Mouse (Mus musculus) lung, postnatal 14 days (tissue): ENCODE measurements around the gene Cs.

ENCODE experiments used
- DNase-seq: peaks from one replicate; pipeline ENCODE4 v3.0.0; 2021

Gene Cs

GRCm38 (mm10) chr10:128335582-128335981 lies 2.0 kb upstream of the Cs start:
- DNase-seq: peak; percentile 90

DNA sequence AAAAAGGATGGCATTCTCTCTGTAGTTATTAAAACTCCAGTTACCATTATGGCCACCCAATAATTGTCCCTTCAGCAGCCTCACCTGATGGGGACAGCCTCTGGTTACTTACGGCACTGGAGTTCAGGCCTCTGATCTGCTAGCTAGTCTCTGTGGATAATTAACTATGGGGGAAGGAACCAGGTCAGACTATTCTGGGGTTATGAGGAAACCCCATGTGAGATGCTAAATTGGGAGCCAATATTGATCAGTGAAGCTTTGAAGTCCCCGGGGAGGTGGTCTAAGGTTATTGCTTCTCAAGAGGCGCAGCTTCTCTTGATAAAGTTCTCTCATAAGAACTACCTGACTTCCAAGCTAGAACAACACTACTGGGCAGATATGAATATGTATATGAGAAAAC lies 1.3 kb upstream of the Cs start:
- no peak for DNase-seq

- no peak for DNase-seq
These were observed 937 bp upstream of the Cs start for GRCm38 (mm10) chr10:128336597-128336996.

GRCm38 (mm10) chr10:128338415-128338814 lies 881 bp downstream of the Cs start:
- DNase-seq: no peak

- no peak for DNase-seq
These were observed 1.4 kb downstream of the Cs start for GRCm38 (mm10) chr10:128338948-128339347.

GRCm38 (mm10) chr10:128340257-128340656 lies 2.7 kb downstream of the Cs start:
- no peak for DNase-seq

GRCm38 (mm10) chr10:128343436-128343835 lies 5.9 kb downstream of the Cs start:
- no peak for DNase-seq

DNA sequence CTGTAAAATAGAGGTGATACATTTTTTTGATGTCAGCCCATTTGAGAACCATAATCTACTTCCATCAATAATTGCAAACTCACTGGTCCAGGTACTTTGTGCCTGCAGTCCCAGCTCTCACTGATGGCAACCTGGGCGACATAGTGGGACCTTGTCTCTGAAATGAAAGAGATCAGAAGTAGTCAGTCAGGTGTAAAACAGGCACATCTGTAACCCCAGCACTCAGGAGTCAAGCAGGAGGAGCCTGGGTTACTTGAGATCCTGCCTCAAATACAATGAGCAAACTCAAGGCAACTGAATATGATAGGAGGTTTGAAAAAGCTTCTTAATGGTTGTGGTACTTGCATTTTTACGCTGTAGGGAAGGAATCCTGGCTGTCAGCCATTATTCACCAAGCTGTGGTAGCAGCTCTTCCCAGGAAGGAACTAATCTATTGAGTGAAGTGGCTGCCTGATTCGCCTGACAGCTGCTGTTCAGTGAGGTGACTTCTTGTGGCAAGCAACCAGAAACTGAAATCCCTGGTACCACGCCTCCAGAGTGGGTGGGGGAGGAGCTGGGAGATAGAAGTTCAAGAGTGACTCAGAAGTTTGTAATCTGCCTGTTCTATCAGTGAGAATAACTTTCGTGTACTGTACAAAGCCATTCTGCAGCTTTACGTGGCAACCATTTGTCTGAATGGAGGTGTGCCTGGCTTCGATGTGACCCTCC lies 7.2 kb downstream of the Cs start:
- DNase-seq: peak; percentile 79

DNA sequence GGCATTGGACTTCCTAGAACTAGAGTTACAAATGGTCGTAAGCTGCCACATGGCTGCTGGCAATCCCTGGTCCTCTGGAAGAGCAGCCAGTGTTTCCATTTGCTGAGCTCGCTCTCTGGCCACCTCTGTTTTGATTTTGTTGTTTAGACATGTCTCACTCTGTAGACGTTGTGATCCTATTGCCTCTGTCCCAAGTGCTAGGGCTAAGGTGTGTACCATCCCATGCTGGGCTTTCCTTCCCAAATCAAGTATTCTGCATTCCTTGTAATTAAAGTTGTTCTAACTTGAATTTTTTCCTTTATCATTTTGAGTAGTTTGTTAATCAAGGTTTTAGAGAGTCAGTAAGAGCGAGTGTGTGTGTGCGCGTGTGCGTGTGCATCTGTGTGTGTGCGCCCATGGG lies 10.0 kb downstream of the Cs start:
- DNase-seq: no peak

GRCm38 (mm10) chr10:128358796-128359195 lies 21.3 kb downstream of the Cs start:
- peak; percentile 77 for DNase-seq

- DNase-seq: no peak
These were observed 21.7 kb downstream of the Cs start for GRCm38 (mm10) chr10:128359226-128359625.

DNA sequence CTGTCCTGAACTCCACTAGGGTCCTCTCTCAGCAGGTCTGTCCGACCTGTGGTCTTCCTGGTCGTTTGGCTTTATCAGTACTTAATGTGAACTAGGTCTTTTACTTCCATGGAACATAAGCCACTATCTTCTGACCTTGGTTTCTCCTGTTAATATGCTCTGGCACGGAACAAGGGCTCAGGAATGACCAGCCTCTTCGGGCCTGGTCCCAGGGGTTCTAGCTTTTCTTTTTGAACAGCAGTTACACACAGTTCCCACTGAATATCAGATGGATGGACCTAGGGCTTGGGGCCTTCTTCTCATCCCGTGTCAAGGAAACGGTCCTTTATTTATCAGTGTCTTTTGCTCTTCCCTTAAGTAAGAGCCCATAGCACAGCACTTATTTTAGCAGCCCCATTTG lies 24.3 kb downstream of the Cs start:
- no peak for DNase-seq

- peak; percentile 38 for DNase-seq
These were observed 25.0 kb downstream of the Cs start for GRCm38 (mm10) chr10:128362568-128362967.

DNA sequence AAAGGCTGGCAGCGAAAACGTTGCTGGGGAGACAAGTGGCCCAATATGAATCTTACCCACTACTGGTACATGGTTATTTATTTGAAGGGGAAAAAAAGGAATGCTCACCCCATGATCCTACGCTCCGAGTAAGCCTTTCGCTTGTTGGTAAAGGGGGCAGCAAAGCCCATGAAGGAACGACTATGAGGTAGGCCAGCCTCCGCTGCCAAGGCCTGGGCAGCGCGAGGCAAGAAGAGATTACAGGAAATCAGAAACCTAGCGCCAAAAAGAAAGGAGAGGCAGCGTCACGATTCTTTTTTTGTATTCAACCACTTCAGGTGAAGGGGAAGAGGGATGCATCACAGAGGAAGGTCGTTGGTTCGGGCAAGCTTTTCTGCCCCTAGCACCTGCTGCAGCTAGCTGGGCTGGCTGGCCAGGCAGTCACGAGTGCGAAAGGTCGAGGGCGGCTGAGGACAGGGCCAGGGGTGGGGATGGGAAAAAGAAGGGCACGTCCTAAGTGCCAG lies 30.4 kb downstream of the Cs start:
- no peak for DNase-seq

- DNase-seq: peak; percentile 89
These were observed 31.1 kb downstream of the Cs start, which contains the start of gene Coq10a for GRCm38 (mm10) chr10:128368402-128369217. Coq10a (minus strand) TSS chr10:128368997.

DNA sequence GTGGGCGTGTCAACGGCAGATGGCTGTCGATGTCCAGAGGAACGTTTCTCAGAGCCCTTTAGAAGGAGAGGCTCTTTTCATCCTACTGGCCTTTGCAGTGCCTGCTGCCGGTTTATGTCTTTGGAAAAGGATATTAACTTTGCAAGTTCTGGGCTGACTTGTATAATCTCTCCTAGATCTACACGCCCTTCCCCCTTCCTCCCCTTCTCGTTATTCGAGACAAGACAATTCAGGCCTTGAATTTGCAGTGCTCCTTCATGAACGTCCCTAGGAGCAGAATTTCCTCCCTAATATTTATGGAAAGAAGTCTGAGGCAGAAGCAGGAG lies 31.6 kb downstream of the Cs start:
- DNase-seq: no peak

DNA sequence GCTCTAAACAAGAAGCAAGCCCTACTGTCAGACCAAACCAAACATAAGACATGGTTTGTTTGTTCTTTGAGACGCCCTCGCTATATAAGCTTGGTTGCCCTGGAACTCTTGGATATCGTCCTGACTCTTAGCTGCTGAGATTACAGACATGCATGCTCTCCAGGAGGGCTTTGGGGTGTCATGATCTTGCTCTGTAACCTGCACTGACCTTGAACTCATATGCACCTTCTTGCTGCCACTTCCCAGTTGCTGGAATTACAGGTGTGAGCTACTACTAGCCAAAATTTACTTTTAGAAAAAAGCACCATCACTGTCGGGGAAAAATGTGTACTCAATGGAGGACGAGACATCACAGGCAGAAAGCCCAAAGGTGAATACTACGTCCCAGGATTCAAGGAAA lies 32.1 kb downstream of the Cs start:
- DNase-seq: no peak

- DNase-seq: no peak
These were observed 32.5 kb downstream of the Cs start for GRCm38 (mm10) chr10:128370021-128370420.

DNA sequence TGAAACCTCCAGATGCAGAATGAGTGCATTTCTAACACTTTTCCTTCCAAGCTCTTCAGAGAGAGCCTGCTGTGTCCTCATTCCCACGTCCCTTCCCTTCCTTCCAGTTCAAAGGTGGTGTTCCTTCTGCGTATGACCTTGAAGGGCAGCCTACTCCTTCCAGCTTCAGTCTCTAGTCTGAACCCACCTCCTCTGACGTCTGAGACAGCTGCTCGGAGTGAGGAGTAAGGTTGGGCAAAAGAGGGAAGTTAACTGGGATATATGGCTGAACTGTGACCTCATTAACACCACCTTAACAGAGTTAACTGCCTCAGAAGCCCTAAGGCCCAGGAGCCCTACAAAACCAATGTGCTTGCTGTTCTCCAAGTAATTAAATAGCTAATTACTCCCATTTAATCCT lies 33.1 kb downstream of the Cs start:
- no peak for DNase-seq

GRCm38 (mm10) chr10:128372142-128372541 lies 34.6 kb downstream of the Cs start:
- no peak for DNase-seq

GRCm38 (mm10) chr10:128372989-128373748 lies 35.6 kb downstream of the Cs start:
- no peak for DNase-seq

GRCm38 (mm10) chr10:128374393-128374792 lies 36.9 kb downstream of the Cs start:
- no peak for DNase-seq

GRCm38 (mm10) chr10:128376099-128376454 lies 38.5 kb downstream of the Cs start:
- no peak for DNase-seq
